Mouse (Mus musculus) small intestine, adult 2 months (tissue): ENCODE results near the gene Pitx1. TPM values are rescaled to one million over a fixed set of nuclear protein-coding genes. Genes with fewer than 3 reads are reported as not detected.
A peak's percentile ranks its signal among the peaks of the same experiment; 100 is the strongest.

Experiments used
- H3K27ac ChIP-seq: fragments of 200-500 bp; 2 replicates; pipeline ENCODE4 v1.5.1; 2012; ENCODE audit warnings: low read depth, low read length, control low read depth, inconsistent platforms; ENCODE audit not compliant: insufficient read depth
- H3K27me3 ChIP-seq: fragments of 200-500 bp; 2 replicates; pipeline ENCODE4 v1.6.1; 2012; ENCODE audit warnings: mild to moderate bottlenecking, moderate library complexity, low read length, inconsistent platforms; ENCODE audit not compliant: control insufficient read depth, insufficient read depth
- H3K36me3 ChIP-seq: fragments of 200-500 bp; 2 replicates; pipeline ENCODE4 v1.6.1; 2012; ENCODE audit warnings: mild to moderate bottlenecking, low read length, control low read depth, inconsistent platforms; ENCODE audit not compliant: control insufficient read depth, insufficient read depth
- H3K4me1 ChIP-seq: fragments of 200-500 bp; 2 replicates; pipeline ENCODE4 v1.6.1; 2012; ENCODE audit warnings: low read length, inconsistent platforms, mixed read lengths; ENCODE audit not compliant: control insufficient read depth, insufficient read depth, insufficient read length
- H3K4me3 ChIP-seq: fragments of 200-500 bp; 2 replicates; pipeline ENCODE4 v1.5.1; 2012; ENCODE audit warnings: low read depth, mild to moderate bottlenecking, control low read depth, inconsistent platforms, low read length, moderate library complexity
- CTCF ChIP-seq: fragments of 200-500 bp; IDR thresholded peaks from 2 replicates; pipeline ENCODE4 v1.5.1; 2012; ENCODE audit warnings: low read depth, mild to moderate bottlenecking, control low read depth, inconsistent platforms, low read length, moderate library complexity, mixed read lengths; ENCODE audit not compliant: insufficient replicate concordance, insufficient read length; ENCODE audit errors: extremely low read depth
- POLR2A ChIP-seq: fragments of 200-500 bp; IDR thresholded peaks from 2 replicates; pipeline ENCODE4 v1.6.1; 2012; ENCODE audit warnings: low read depth, mild to moderate bottlenecking, control low read depth, inconsistent platforms, low read length, moderate library complexity
- WGBS: fragments of 180-500 bp; shearing (Covaris S2); methylation state at CpG from one replicate; pipeline ENCODE4 v1.1.7; 2018; 5-methylcytosine and 5-hydroxymethylcytosine counted together
- polyA plus RNA-seq: library from polyadenylated mRNA; depleted of rRNA; stranded (reverse); fragments of >200 nt; gene quantifications from 2 replicates; pipeline ENCODE4 v1.2.3, GENCODE M21; 2012; rRNA removed

Gene Pitx1
- polyA plus RNA-seq, 1 experiment: 20.3 TPM

GRCm38 (mm10) chr13:55809707-55810106 is 26.3 kb downstream of the Pitx1 start:
- WGBS: 96% methylated on average over 10 of the region's 10 CpGs

GRCm38 (mm10) chr13:55809041-55809623 is 26.9 kb downstream of the Pitx1 start:
- TF ChIP-seq CTCF (no peak), POLR2A (no peak)
- WGBS: 76% methylated on average over 7 of the region's 7 CpGs
- H3K27ac ChIP-seq: no peak overlapping the region
- no peaks in the 10 kb centered on the region for H3K27me3 ChIP-seq
- no peaks in the 10 kb centered on the region; the same call in 1 of the 2 replicates for H3K4me1 ChIP-seq
- H3K36me3 ChIP-seq: no peaks in the 10 kb centered on the region
- H3K4me3 ChIP-seq: no peak overlapping the region

More at GRCm38 (mm10) chr13:55809707-55810106, 26.3 kb downstream of the Pitx1 start:
- Histone ChIP-seq H3K4me1 (no peaks in the 10 kb centered on the region; the same call in 1 of the 2 replicates), H3K27ac (no peak overlapping the region), H3K27me3 (no peaks in the 10 kb centered on the region), H3K4me3 (no peak overlapping the region), H3K36me3 (no peaks in the 10 kb centered on the region)
- no peak for TF ChIP-seq POLR2A
- TF ChIP-seq CTCF: no peak

GRCm38 (mm10) chr13:55803973-55804372 is 32.0 kb downstream of the Pitx1 start:
- WGBS: 91% methylated on average over 1 of the region's 1 CpGs
- Histone ChIP-seq H3K4me3 (no peak overlapping the region), H3K27me3 (no peaks in the 10 kb centered on the region), H3K36me3 (no peaks in the 10 kb centered on the region), H3K4me1 (no peaks in the 10 kb centered on the region), H3K27ac (no peak overlapping the region)
- TF ChIP-seq POLR2A (no peak), CTCF (no peak)

- Histone ChIP-seq H3K4me3 (no peak overlapping the region), H3K27me3 (no peaks in the 10 kb centered on the region), H3K36me3 (no peaks in the 10 kb centered on the region), H3K27ac (no peak overlapping the region), H3K4me1 (no peaks in the 10 kb centered on the region)
- TF ChIP-seq CTCF (no peak), POLR2A (no peak)
- 82% methylated on average over 2 of the region's 2 CpGs for WGBS
Measured at GRCm38 (mm10) chr13:55801246-55801645, 34.7 kb downstream of the Pitx1 start.

GRCm38 (mm10) chr13:55786120-55786519 is 49.9 kb downstream of the Pitx1 start:
- TF ChIP-seq POLR2A (no peak), CTCF (no peak)
- peaks cover 2% of the 10 kb centered on the region; the same call in 1 of the 2 replicates for H3K4me1 ChIP-seq
- no peaks in the 10 kb centered on the region for H3K27me3 ChIP-seq
- no peak overlapping the region for H3K27ac ChIP-seq
- 20% methylated on average over 11 of the region's 11 CpGs for WGBS
- no peaks in the 10 kb centered on the region for H3K36me3 ChIP-seq
- 0 out of 2 replicates have a peak overlapping the region, but pooled peaks have one; percentile 24 for H3K4me3 ChIP-seq

GRCm38 (mm10) chr13:55784268-55784667 is 51.7 kb downstream of the Pitx1 start, which contains the start of gene Catsper3:
Gene Catsper3, plus strand, starts transcription at chr13:55784568.
- no peak for TF ChIP-seq POLR2A
- no peak for TF ChIP-seq CTCF
- peaks cover 2% of the 10 kb centered on the region; the same call in 1 of the 2 replicates for H3K4me1 ChIP-seq
- WGBS: 69% methylated on average over 3 of the region's 3 CpGs

GRCm38 (mm10) chr13:55775056-55775455 is 60.9 kb downstream of the Pitx1 start:
- TF ChIP-seq CTCF (no peak), POLR2A (no peak)
- H3K36me3 ChIP-seq: no peaks in the 10 kb centered on the region
- no peak overlapping the region for H3K4me3 ChIP-seq
- H3K27ac ChIP-seq: no peak overlapping the region
- no peaks in the 10 kb centered on the region for H3K27me3 ChIP-seq
- WGBS: 39% methylated on average over 11 of the region's 11 CpGs
- no peaks in the 10 kb centered on the region for H3K4me1 ChIP-seq

More at GRCm38 (mm10) chr13:55784268-55784667, 51.7 kb downstream of the Pitx1 start, which contains the start of gene Catsper3:
- H3K36me3 ChIP-seq: no peaks in the 10 kb centered on the region
- H3K4me3 ChIP-seq: no peak within 1 kb of the TSS
- no peak within 1 kb of the TSS for H3K27ac ChIP-seq
- no peaks in the 10 kb centered on the region for H3K27me3 ChIP-seq

Other genes starting within 250 kb of the Pitx1 start
- 11.4 and 16.7 TPM in 2 replicates for gene B4galt7, start 236.3 kb downstream of the Pitx1 start, polyA plus RNA-seq
- 3.8 and 5.7 TPM in 2 replicates for gene Caml, start 213.2 kb downstream of the Pitx1 start, polyA plus RNA-seq
- gene Ddx46, start 201.2 kb downstream of the Pitx1 start, polyA plus RNA-seq: 2.2 and 5.1 TPM in 2 replicates
- gene B230219D22Rik, start 143.1 kb downstream of the Pitx1 start, polyA plus RNA-seq: 4.9 and 7.5 TPM in 2 replicates
- gene Txndc15, start 121.5 kb downstream of the Pitx1 start, polyA plus RNA-seq: 21.5 and 32.8 TPM in 2 replicates
- gene Pcbd2, start 108.8 kb downstream of the Pitx1 start, polyA plus RNA-seq: 5.9 and 20.2 TPM in 2 replicates
- 0.06 TPM in 1 of 2 replicates, not detected in the other for gene Catsper3, start 51.6 kb downstream of the Pitx1 start, polyA plus RNA-seq